Mouse (Mus musculus) testis, adult 2 months (tissue): ENCODE data around the gene Lmtk2.

Experiments
- CTCF ChIP-seq: fragments of 200-500 bp; IDR thresholded peaks from 2 replicates; pipeline ENCODE4 v1.5.1; 2012; ENCODE audit warnings: low read depth, mild to moderate bottlenecking, inconsistent platforms, low read length, moderate library complexity; ENCODE audit not compliant: control insufficient read depth, insufficient read depth, insufficient replicate concordance
- POLR2A ChIP-seq: fragments of 200-500 bp; IDR thresholded peaks from 2 replicates; pipeline ENCODE4 v1.6.1; 2012; ENCODE audit warnings: low read depth, mild to moderate bottlenecking, inconsistent platforms, low read length, moderate library complexity; ENCODE audit not compliant: control insufficient read depth

GRCm38 (mm10) chr5:144085696-144086095 is 14.5 kb upstream of the Lmtk2 start:
- no peak for TF ChIP-seq CTCF
- TF ChIP-seq POLR2A = no peak
